ENCODE assay signal across 27 mouse cellular contexts in genomic region chr4:68720983-68721382, GRCm38 (mm10).
DNase-seq lines count a peak whose midpoint lies in the region; ATAC-seq and TF ChIP-seq lines count a peak whose summit lies in the region.
"Had no signal": no experiment of that assay in that cellular context is flagged by ENCODE, and none has a peak within 500 bp of the region (broad histone marks: within the 10 kb centered on the region; RNA-seq: fewer than 3 reads in every experiment).

No protein-coding gene starts in this region.

- no peak overlapping the region for H3K4me3 ChIP-seq in heart, embryonic 13.5 days
- H3K4me3 ChIP-seq in intestine, embryonic 14.5 days (ENCODE audit: low read depth, low read length), result no peak overlapping the region
- H3K4me3 ChIP-seq in intestine, embryonic 16.5 days (ENCODE audit: low read length), result no peak overlapping the region
- no peak overlapping the region for H3K4me3 ChIP-seq in lung, embryonic 16.5 days (ENCODE audit: low read length)
- H3K4me3 ChIP-seq in midbrain, postnatal 0 days (ENCODE audit: low read depth, low read length), result no peak overlapping the region
- H3K4me3 ChIP-seq: gastrocnemius, adult 2 months; hindbrain, embryonic 10.5 days; layer of hippocampus, adult 2 months; limb, embryonic 10.5 days; liver, embryonic 15.5 days; midbrain, embryonic 10.5 days had no signal

- no peak for TF ChIP-seq CTCF in midbrain, postnatal 0 days (IDR thresholded peaks at IDR 0.05)

- no peaks in the 10 kb centered on the region for H3K4me1 ChIP-seq in heart, embryonic 13.5 days
- no peaks in the 10 kb centered on the region for H3K4me1 ChIP-seq in intestine, embryonic 14.5 days (replicated peaks; ENCODE audit: control insufficient read depth, insufficient read depth, low read length)
- H3K4me1 ChIP-seq in intestine, embryonic 16.5 days (ENCODE audit: control insufficient read depth, insufficient read depth, low read length), result no peaks in the 10 kb centered on the region
- no peaks in the 10 kb centered on the region for H3K4me1 ChIP-seq in lung, embryonic 16.5 days (replicated peaks; ENCODE audit: control insufficient read depth, insufficient read depth, low read length)
- no peaks in the 10 kb centered on the region for H3K4me1 ChIP-seq in midbrain, postnatal 0 days (ENCODE audit: insufficient read depth, low read length)
- H3K4me1 ChIP-seq: hindbrain, embryonic 10.5 days; limb, embryonic 10.5 days; liver, embryonic 15.5 days; midbrain, embryonic 10.5 days had no signal

- no peak overlapping the region for H3K27ac ChIP-seq in heart, embryonic 13.5 days (replicated peaks)
- no peak overlapping the region for H3K27ac ChIP-seq in intestine, embryonic 14.5 days (ENCODE audit: low read depth)
- no peak overlapping the region for H3K27ac ChIP-seq in intestine, embryonic 16.5 days (ENCODE audit: low read length)
- H3K27ac ChIP-seq in lung, embryonic 16.5 days (ENCODE audit: low read length), result no peak overlapping the region
- no peak overlapping the region for H3K27ac ChIP-seq in midbrain, postnatal 0 days (ENCODE audit: low read depth, low read length)
- H3K27ac ChIP-seq: gastrocnemius, adult 2 months; hindbrain, embryonic 10.5 days; layer of hippocampus, adult 2 months; limb, embryonic 10.5 days; liver, embryonic 15.5 days; macrophage; midbrain, embryonic 10.5 days had no signal

- no peak overlapping the region for H3K9ac ChIP-seq in heart, embryonic 13.5 days
- H3K9ac ChIP-seq in intestine, embryonic 14.5 days (ENCODE audit: low read length), result no peak overlapping the region
- no peak overlapping the region for H3K9ac ChIP-seq in intestine, embryonic 16.5 days (ENCODE audit: low read depth, low read length)
- no peak overlapping the region for H3K9ac ChIP-seq in lung, embryonic 16.5 days (ENCODE audit: low read length)
- no peak overlapping the region for H3K9ac ChIP-seq in midbrain, postnatal 0 days (replicated peaks; ENCODE audit: low read length, poor library complexity, severe bottlenecking)
- H3K9ac ChIP-seq: liver, embryonic 15.5 days had no signal

- H3K4me2 ChIP-seq in heart, embryonic 13.5 days, result no peak overlapping the region
- H3K4me2 ChIP-seq in intestine, embryonic 14.5 days (ENCODE audit: low read length), result no peak overlapping the region
- H3K4me2 ChIP-seq in intestine, embryonic 16.5 days (ENCODE audit: low read depth, low read length), result no peak overlapping the region
- no peak overlapping the region for H3K4me2 ChIP-seq in lung, embryonic 16.5 days (ENCODE audit: low read depth, low read length)
- H3K4me2 ChIP-seq in midbrain, postnatal 0 days (ENCODE audit: low read depth, low read length, poor library complexity, severe bottlenecking), result no peak overlapping the region
- H3K4me2 ChIP-seq: liver, embryonic 15.5 days had no signal

- 12% methylated on average over 1 of the region's 1 CpGs for WGBS in heart, embryonic 13.5 days
- 18% methylated on average over 1 of the region's 1 CpGs for WGBS in intestine, embryonic 14.5 days
- WGBS in intestine, embryonic 16.5 days, result 23% methylated on average over 1 of the region's 1 CpGs
- 11% methylated on average over 1 of the region's 1 CpGs for WGBS in lung, embryonic 16.5 days
- 22% methylated on average over 1 of the region's 1 CpGs for WGBS in midbrain, postnatal 0 days

- peak; percentile 51; the same call in 1 of the 2 replicates for ATAC-seq in heart, embryonic 13.5 days (ENCODE audit: extremely low read depth, insufficient number of reproducible peaks, low FRiP score, low TSS enrichment)
- no peak for ATAC-seq in intestine, embryonic 14.5 days (replicated peaks; ENCODE audit: low FRiP score, low TSS enrichment, low read depth)
- no peak for ATAC-seq in intestine, embryonic 16.5 days
- peak; percentile 92 for ATAC-seq in lung, embryonic 16.5 days (ENCODE audit: low read depth)
- ATAC-seq in midbrain, postnatal 0 days (ENCODE audit: low FRiP score), result no peak
- ATAC-seq: forebrain, embryonic 14.5 days; hindbrain, embryonic 16.5 days; midbrain, embryonic 16.5 days; Patski had no signal

- H3K9me3 ChIP-seq in heart, embryonic 13.5 days, result no peaks in the 10 kb centered on the region
- no peaks in the 10 kb centered on the region for H3K9me3 ChIP-seq in intestine, embryonic 14.5 days (ENCODE audit: control insufficient read depth, low read length)
- no peaks in the 10 kb centered on the region for H3K9me3 ChIP-seq in intestine, embryonic 16.5 days (ENCODE audit: control insufficient read depth, low read length)
- no peaks in the 10 kb centered on the region for H3K9me3 ChIP-seq in lung, embryonic 16.5 days (ENCODE audit: control insufficient read depth, low read length)
- no peaks in the 10 kb centered on the region for H3K9me3 ChIP-seq in midbrain, postnatal 0 days (ENCODE audit: low read length)
- H3K9me3 ChIP-seq: hindbrain, embryonic 10.5 days; limb, embryonic 10.5 days; liver, embryonic 15.5 days; midbrain, embryonic 10.5 days had no signal

- no peaks in the 10 kb centered on the region for H3K36me3 ChIP-seq in heart, embryonic 13.5 days
- no peaks in the 10 kb centered on the region for H3K36me3 ChIP-seq in intestine, embryonic 14.5 days (ENCODE audit: control insufficient read depth, insufficient read depth, low read length)
- H3K36me3 ChIP-seq in intestine, embryonic 16.5 days (ENCODE audit: control insufficient read depth, insufficient read depth, low read length), result no peaks in the 10 kb centered on the region
- no peaks in the 10 kb centered on the region for H3K36me3 ChIP-seq in lung, embryonic 16.5 days (ENCODE audit: control insufficient read depth, insufficient read depth, low read length)
- H3K36me3 ChIP-seq in midbrain, postnatal 0 days (ENCODE audit: insufficient read depth, low read length), result no peaks in the 10 kb centered on the region
- H3K36me3 ChIP-seq: hindbrain, embryonic 10.5 days; limb, embryonic 10.5 days; liver, embryonic 15.5 days; midbrain, embryonic 10.5 days had no signal

- H3K27me3 ChIP-seq in heart, embryonic 13.5 days (replicated peaks), result no peaks in the 10 kb centered on the region
- H3K27me3 ChIP-seq in intestine, embryonic 14.5 days (replicated peaks; ENCODE audit: control insufficient read depth, insufficient read depth, low read length), result no peaks in the 10 kb centered on the region
- no peaks in the 10 kb centered on the region for H3K27me3 ChIP-seq in intestine, embryonic 16.5 days (replicated peaks; ENCODE audit: control insufficient read depth, insufficient read depth, low read length)
- no peaks in the 10 kb centered on the region for H3K27me3 ChIP-seq in lung, embryonic 16.5 days (ENCODE audit: control insufficient read depth, insufficient read depth, low read depth, low read length)
- H3K27me3 ChIP-seq in midbrain, postnatal 0 days (ENCODE audit: insufficient read depth, low read length), result no peaks in the 10 kb centered on the region
- H3K27me3 ChIP-seq: liver, embryonic 15.5 days; Patski had no signal

- DNase-seq in heart, adult 8-10 months (ENCODE audit: low spot score), result no peak
- peak; percentile 51 for DNase-seq in intestine, embryonic 14.5 days (ENCODE audit: low spot score)
- DNase-seq in lung, postnatal 36 days, result no peak
- DNase-seq in embryo, embryonic 11 days, result peak; percentile 4
- DNase-seq in midbrain, postnatal 0 days (ENCODE audit: low spot score), result no peak
- DNase-seq: adrenal gland, postnatal 36 days; cerebellum, adult 11 months; cerebellum, adult 9-11 months; gastrocnemius, adult 2 months; kidney, adult 2 months; kidney, postnatal 14 days; liver; thymus, adult 2 months; thymus, postnatal 4 days had no signal

Comparison
In these comparisons a context has a peak if more than half of its experiments do, and no peak if none do; other contexts are left out.
1. ATAC-seq: peak in heart, embryonic 13.5 days (single experiment) and lung, embryonic 16.5 days (single experiment); none in intestine, embryonic 14.5 days (single experiment), intestine, embryonic 16.5 days (single experiment) and midbrain, postnatal 0 days (single experiment).
2. DNase-seq: peak in intestine, embryonic 14.5 days (single experiment) and embryo, embryonic 11 days (single experiment); none in heart, adult 8-10 months (single experiment), lung, postnatal 36 days (single experiment) and midbrain, postnatal 0 days (single experiment).